Mouse (Mus musculus): ENCODE measurements at regions not wholly inside any gene's neighbourhood (a gene's known extent, or its start where the extent isn't known, plus 50 kb on each side); places are given as distances from the start of the nearest gene placed in this dataset.
A peak's percentile ranks its signal among the peaks of the same experiment; 100 is the strongest.

GRCm38 (mm10) chr4:54602513-54603205 lies 342.2 kb upstream of the Zfp462 start:
- no peak for DNase-seq (ENCODE audit: low read depth, low spot score)

- DNase-seq (ENCODE audit: low read depth, low spot score), result no peak
Measured at GRCm38 (mm10) chr4:54610101-54610500, 334.7 kb upstream of the Zfp462 start.

- DNase-seq (ENCODE audit: low read depth, low spot score), result peak; percentile 56
Measured at GRCm38 (mm10) chr4:54611990-54612980, 332.6 kb upstream of the Zfp462 start.

- no peak for DNase-seq (ENCODE audit: low read depth, low spot score)
Measured at GRCm38 (mm10) chr4:54613076-54613475, 331.8 kb upstream of the Zfp462 start.

GRCm38 (mm10) chr4:54613611-54614010 lies 331.2 kb upstream of the Zfp462 start:
- DNase-seq (ENCODE audit: low read depth, low spot score), result no peak

GRCm38 (mm10) chr4:54615886-54616285 lies 329.0 kb upstream of the Zfp462 start:
- DNase-seq (ENCODE audit: low read depth, low spot score), result no peak

- DNase-seq (ENCODE audit: low read depth, low spot score), result no peak
Measured at GRCm38 (mm10) chr4:54624024-54624873, 320.6 kb upstream of the Zfp462 start.

- DNase-seq (ENCODE audit: low read depth, low spot score), result no peak
Measured at GRCm38 (mm10) chr4:54636986-54637641, 307.7 kb upstream of the Zfp462 start.

- DNase-seq (ENCODE audit: low read depth, low spot score), result no peak
Measured at GRCm38 (mm10) chr4:54646033-54646432, 298.8 kb upstream of the Zfp462 start.

- no peak for DNase-seq (ENCODE audit: low read depth, low spot score)
Measured at GRCm38 (mm10) chr4:54646459-54646858, 298.4 kb upstream of the Zfp462 start.

- DNase-seq (ENCODE audit: low read depth, low spot score), result no peak
Measured at GRCm38 (mm10) chr4:54648254-54648653, 296.6 kb upstream of the Zfp462 start.

- DNase-seq (ENCODE audit: low read depth, low spot score), result no peak
Measured at GRCm38 (mm10) chr4:54651646-54652110, 293.2 kb upstream of the Zfp462 start.

- DNase-seq (ENCODE audit: low read depth, low spot score), result peak; percentile 80
Measured at GRCm38 (mm10) chr4:54652111-54653021, 292.5 kb upstream of the Zfp462 start.

- DNase-seq (ENCODE audit: low read depth, low spot score), result peak; percentile 29
Measured at GRCm38 (mm10) chr4:54653097-54653776, 291.6 kb upstream of the Zfp462 start.
